Mouse (Mus musculus) macrophage (primary cell): ENCODE results near the gene Ube2l3. TPM values are rescaled to one million over a fixed set of nuclear protein-coding genes. Genes with fewer than 3 reads are reported as not detected.

Source experiments
- H3K27ac ChIP-seq: fragments of 350-480 bp; formaldehyde crosslinking; 2 replicates; pipeline ENCODE4 v1.9.0; 2021
- H3K36me3 ChIP-seq: fragments of 350-480 bp; formaldehyde crosslinking; 2 replicates; pipeline ENCODE4 v1.9.0; 2021; ENCODE audit errors: inconsistent target
- H3K4me3 ChIP-seq: fragments of 350-480 bp; formaldehyde crosslinking; 2 replicates; pipeline ENCODE4 v1.9.0; 2021; ENCODE audit errors: inconsistent target
- H3K79me2 ChIP-seq: fragments of 350-480 bp; formaldehyde crosslinking; 2 replicates; pipeline ENCODE4 v1.9.0; 2021; ENCODE audit errors: inconsistent target
- WGBS: methylation state at CpG from one replicate; pipeline ENCODE4 v1.1.7; 2026; ENCODE audit warnings: inconsistent platforms; ENCODE audit not compliant: missing documents; 5-methylcytosine and 5-hydroxymethylcytosine counted together
- polyA plus RNA-seq: library from polyadenylated mRNA; stranded (reverse); fragments of 250-400 nt; gene quantifications from 3 replicates; pipeline ENCODE4 v1.2.4, GENCODE M21; 2018; ENCODE audit warnings: inconsistent platforms

The Ube2l3 gene
- polyA plus RNA-seq, 1 experiment from 2014 or later, result 529 TPM

GRCm38 (mm10) chr16:17104600-17104999, 97.8 kb downstream of the Ube2l3 start:
- Histone ChIP-seq H3K4me3 (no peak overlapping the region), H3K27ac (no peak overlapping the region), H3K36me3 (peaks cover 82% of the 10 kb centered on the region), H3K79me2 (peaks cover 74% of the 10 kb centered on the region)
- 85% methylated on average over 4 of the region's 4 CpGs for WGBS

DNA sequence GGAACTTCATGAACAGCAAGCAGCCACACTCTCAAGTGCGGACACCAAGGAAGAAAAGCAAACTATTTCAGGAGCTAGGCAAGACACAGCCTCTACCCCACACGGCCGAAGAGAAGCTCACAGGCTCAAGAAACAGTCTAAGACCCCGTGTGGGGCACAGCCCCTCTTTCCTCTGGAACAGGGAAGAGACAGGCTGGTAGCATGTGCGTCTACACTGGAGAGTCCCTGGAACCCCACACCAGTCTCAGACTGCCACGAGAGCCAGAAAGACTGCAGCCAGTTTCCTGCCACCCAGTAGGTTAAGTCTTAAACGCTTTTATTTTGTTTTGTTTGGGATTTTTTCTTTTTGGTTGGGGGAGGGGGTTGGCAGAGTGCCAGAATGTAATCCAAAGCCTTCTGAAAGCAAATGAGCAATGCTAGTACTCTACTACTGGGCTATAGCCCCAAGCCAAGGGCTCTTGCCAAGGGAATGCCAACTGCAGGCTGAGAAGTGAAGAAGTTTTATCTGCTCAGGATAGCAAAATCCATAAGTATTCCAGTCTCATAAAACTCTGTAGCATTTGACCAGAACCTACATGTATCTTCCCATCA, 99.7 kb downstream of the Ube2l3 start:
- Histone ChIP-seq H3K4me3 (no peak overlapping the region), H3K36me3 (peaks cover 88% of the 10 kb centered on the region), H3K27ac (no peak overlapping the region), H3K79me2 (peaks cover 55% of the 10 kb centered on the region; the same call in 1 of the 2 replicates)
- WGBS, result 88% methylated on average over 7 of the region's 7 CpGs

Other genes starting within 250 kb of the Ube2l3 start
- gene Mapk1, start 219.3 kb downstream of the Ube2l3 start, polyA plus RNA-seq, result 92.1 to 122 TPM (median 94.8 TPM) in 3 replicates
- 0.14 to 0.25 TPM in 2 of 3 replicates, not detected in the other for gene Ypel1, start 133.0 kb downstream of the Ube2l3 start, polyA plus RNA-seq
- gene Ppil2, start 91.4 kb downstream of the Ube2l3 start, polyA plus RNA-seq, result 57.9 to 116 TPM (median 63.8 TPM) in 3 replicates
- gene 2610318N02Rik, start 77.5 kb downstream of the Ube2l3 start, polyA plus RNA-seq, result 1.1 to 4.8 TPM (median 2.5 TPM) in 3 replicates
- gene Sdf2l1, start 70.3 kb downstream of the Ube2l3 start, polyA plus RNA-seq, result 56.1 to 133 TPM (median 86.1 TPM) in 3 replicates
- 1.3 to 7.1 TPM (median 2.0 TPM) in 3 replicates for gene Ydjc, start 58.0 kb downstream of the Ube2l3 start, polyA plus RNA-seq
- 0.03 to 0.11 TPM in 2 of 3 replicates, not detected in the other for gene Ccdc116, start 55.4 kb downstream of the Ube2l3 start, polyA plus RNA-seq
- gene Rimbp3, start 6.0 kb upstream of the Ube2l3 start, polyA plus RNA-seq, result not detected in 3 replicates
- 1.1 to 1.4 TPM (median 1.4 TPM) in 3 replicates for gene Hic2, start 30.9 kb upstream of the Ube2l3 start, polyA plus RNA-seq
- gene Tmem191c, start 73.4 kb upstream of the Ube2l3 start, polyA plus RNA-seq, result 2.2 to 2.7 TPM (median 2.2 TPM) in 3 replicates
- gene Serpind1, start 128.7 kb upstream of the Ube2l3 start, polyA plus RNA-seq, result not detected in 3 replicates
- gene Snap29, start 203.3 kb upstream of the Ube2l3 start, polyA plus RNA-seq, result 51.2 to 107 TPM (median 60.8 TPM) in 3 replicates
- 59.6 to 75.6 TPM (median 64.3 TPM) in 3 replicates for gene Pi4ka, start 203.7 kb upstream of the Ube2l3 start, polyA plus RNA-seq
- 19.6 to 25.1 TPM (median 24.7 TPM) in 3 replicates for gene Crkl, start 249.3 kb upstream of the Ube2l3 start, polyA plus RNA-seq